ENCODE assay signal across 8 mouse cellular contexts in genomic region chr9:57072989-57073789, GRCm38 (mm10). TPM values are rescaled to one million over a fixed set of nuclear protein-coding genes. Genes with fewer than 3 reads are reported as not detected.
A peak's percentile ranks its signal among the peaks of the same experiment; 100 is the strongest.
DNase-seq lines count a peak whose midpoint lies in the region; ATAC-seq lines count a peak whose summit lies in the region.

No protein-coding gene starts in this region.

- no peaks in the 10 kb centered on the region for H3K36me3 ChIP-seq in heart, embryonic 13.5 days
- no peaks in the 10 kb centered on the region for H3K36me3 ChIP-seq in liver, embryonic 12.5 days
- no peaks in the 10 kb centered on the region; the same call in 1 of the 2 replicates for H3K36me3 ChIP-seq in stomach, embryonic 15.5 days

- peak; percentile 58 for ATAC-seq in heart, embryonic 13.5 days (ENCODE audit: extremely low read depth, insufficient number of reproducible peaks, low FRiP score, low TSS enrichment)
- peak; percentile 74 for ATAC-seq in liver, embryonic 12.5 days
- ATAC-seq in stomach, embryonic 15.5 days (ENCODE audit: insufficient read depth, low FRiP score, low read depth): peak; percentile 78

- H3K9me3 ChIP-seq in heart, embryonic 13.5 days: no peaks in the 10 kb centered on the region
- H3K9me3 ChIP-seq in liver, embryonic 12.5 days (replicated peaks): no peaks in the 10 kb centered on the region
- H3K9me3 ChIP-seq in stomach, embryonic 15.5 days: no peaks in the 10 kb centered on the region

- H3K4me3 ChIP-seq in brown adipose tissue, adult 24 weeks (ENCODE audit: insufficient read depth, low read depth, low read length): peak overlapping the region; percentile 99
- H3K4me3 ChIP-seq in heart, embryonic 13.5 days: peak overlapping the region; percentile 90
- H3K4me3 ChIP-seq in liver, embryonic 12.5 days: peak overlapping the region; percentile 87
- peak overlapping the region; percentile 94 for H3K4me3 ChIP-seq in stomach, embryonic 15.5 days (replicated peaks)

- peak overlapping the region; percentile 93 for H3K9ac ChIP-seq in heart, embryonic 13.5 days
- peak overlapping the region; percentile 93 for H3K9ac ChIP-seq in liver, embryonic 12.5 days
- H3K9ac ChIP-seq in stomach, embryonic 15.5 days: peak overlapping the region; percentile 77

- peak overlapping the region; percentile 81 for H3K4me2 ChIP-seq in heart, embryonic 13.5 days
- H3K4me2 ChIP-seq in liver, embryonic 12.5 days: peak overlapping the region; percentile 97
- peak overlapping the region; percentile 90 for H3K4me2 ChIP-seq in stomach, embryonic 15.5 days

- H3K4me1 ChIP-seq in brown adipose tissue, adult 24 weeks (ENCODE audit: control insufficient read depth, insufficient read depth, insufficient read length, low read length): peaks cover 3% of the 10 kb centered on the region; the same call in 1 of the 2 replicates
- peaks cover 29% of the 10 kb centered on the region for H3K4me1 ChIP-seq in heart, embryonic 13.5 days
- H3K4me1 ChIP-seq in liver, embryonic 12.5 days: peaks cover 64% of the 10 kb centered on the region
- H3K4me1 ChIP-seq in stomach, embryonic 15.5 days: peaks cover 21% of the 10 kb centered on the region; the same call in 1 of the 2 replicates

- under 1% methylated on average over 54 of the region's 54 CpGs for WGBS in heart, embryonic 13.5 days
- under 1% methylated on average over 54 of the region's 54 CpGs for WGBS in liver, embryonic 12.5 days (ENCODE audit: insufficient replicate concordance)
- WGBS in stomach, embryonic 15.5 days: under 1% methylated on average over 47 of the region's 54 CpGs

- no peaks in the 10 kb centered on the region for H3K27me3 ChIP-seq in heart, embryonic 13.5 days (replicated peaks)
- no peaks in the 10 kb centered on the region for H3K27me3 ChIP-seq in liver, embryonic 12.5 days (replicated peaks)
- no peaks in the 10 kb centered on the region for H3K27me3 ChIP-seq in stomach, embryonic 15.5 days (replicated peaks)

- peak; percentile 98 for DNase-seq in CD4-positive, CD25-positive, alpha-beta regulatory T cell, adult 2 months (ENCODE audit: low read depth, low spot score)
- DNase-seq in fat pad, adult 2 months (ENCODE audit: extremely low read depth, low read depth, low spot score): peak; percentile 100
- DNase-seq in kidney, postnatal 10 days: peak; percentile 98
- DNase-seq in natural killer cell, adult 2 months (ENCODE audit: low spot score in 2 of 2): peak; percentile 94 to 95

- peak overlapping the region; percentile 92 for H3K27ac ChIP-seq in brown adipose tissue, adult 24 weeks (replicated peaks; ENCODE audit: low read depth, low read length)
- H3K27ac ChIP-seq in heart, embryonic 13.5 days (replicated peaks): peak overlapping the region; percentile 100
- peak overlapping the region; percentile 100 for H3K27ac ChIP-seq in liver, embryonic 12.5 days
- H3K27ac ChIP-seq in stomach, embryonic 15.5 days: peak overlapping the region; percentile 99

RNA-seq across cellular contexts. Expression of gene Sin3a, which starts 1.3 kb away (rescaled TPM):
- polyA plus RNA-seq in brown adipose tissue, adult 24 weeks (2012; ENCODE audit: insufficient read depth, insufficient read length, missing spikeins): 14.9 and 20.4 TPM in 2 replicates
- polyA plus RNA-seq in heart, embryonic 13.5 days (2015; fragmentation: Nextera tagmentation; extraction: Ambion mirVana): 18.3 and 22.1 TPM in 2 replicates
- 20.2 and 20.5 TPM in 2 replicates for polyA plus RNA-seq in liver, embryonic 12.5 days (2016; fragmentation: Nextera tagmentation; extraction: Ambion mirVana)
- polyA plus RNA-seq in stomach, embryonic 15.5 days (2015; fragmentation: Nextera tagmentation; extraction: Ambion mirVana): 27.1 and 28.4 TPM in 2 replicates

RNA-seq across cellular contexts. Expression of gene Man2c1, which starts 57.3 kb away (rescaled TPM):
- polyA plus RNA-seq in brown adipose tissue, adult 24 weeks (2012; ENCODE audit: insufficient read depth, insufficient read length, missing spikeins): 33.1 and 72.3 TPM in 2 replicates
- polyA plus RNA-seq in heart, embryonic 13.5 days (2015; fragmentation: Nextera tagmentation; extraction: Ambion mirVana): 58.0 and 58.4 TPM in 2 replicates
- 31.5 and 35.4 TPM in 2 replicates for polyA plus RNA-seq in liver, embryonic 12.5 days (2016; fragmentation: Nextera tagmentation; extraction: Ambion mirVana)
- 63.1 and 71.1 TPM in 2 replicates for polyA plus RNA-seq in stomach, embryonic 15.5 days (2015; fragmentation: Nextera tagmentation; extraction: Ambion mirVana)

Comparison
In these comparisons a context has a peak if more than half of its experiments do, and no peak if none do; other contexts are left out.
1. Peak in every context shown above with its lines: DNase-seq, ATAC-seq, H3K4me3 ChIP-seq and H3K27ac ChIP-seq.